In the genomic region with DNA sequence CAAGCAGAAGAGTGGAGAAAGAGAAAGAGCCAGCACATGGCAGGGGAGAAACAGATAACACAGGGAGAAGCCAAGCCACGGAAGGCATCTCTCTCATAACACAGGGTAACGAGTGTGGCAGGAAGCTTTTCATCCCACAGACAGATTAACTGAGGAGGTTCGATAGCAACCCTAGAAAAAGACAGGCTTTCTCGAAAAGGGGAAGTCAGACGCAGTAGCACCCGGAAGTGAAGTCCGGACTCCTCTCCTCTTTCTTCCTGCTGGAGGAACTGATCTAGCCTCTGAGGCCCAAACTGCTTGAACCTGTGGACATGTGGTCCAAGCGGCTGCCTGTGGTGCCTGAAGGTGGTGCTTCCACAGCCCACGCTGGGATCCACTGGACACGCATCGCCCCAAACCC, we compare ENCODE assay signal across 10 mouse cellular contexts. TPM values are rescaled to one million over a fixed set of nuclear protein-coding genes. Genes with fewer than 3 reads are reported as not detected.
A peak's percentile ranks its signal among the peaks of the same experiment; 100 is the strongest.
DNase-seq lines count a peak whose midpoint lies in the region; ATAC-seq and TF ChIP-seq lines count a peak whose summit lies in the region.
"Had no signal": no experiment of that assay in that cellular context is flagged by ENCODE, and none has a peak within 500 bp of the region (broad histone marks: within the 10 kb centered on the region; RNA-seq: fewer than 3 reads in every experiment).

No protein-coding gene starts in this region.

- H3K4me1 ChIP-seq in forebrain, embryonic 10.5 days = 0 out of 2 replicates have a peak, but pooled peaks cover 3% of the 10 kb centered on the region
- H3K4me1 ChIP-seq in forebrain, postnatal 0 days (ENCODE audit: insufficient read depth) = no peaks in the 10 kb centered on the region
- peaks cover 25 to 54% of the 10 kb centered on the region in 2 experiments for H3K4me1 ChIP-seq in CH12.LX (ENCODE audit: control insufficient read depth in 1 of 2, insufficient read depth in 2 of 2)
- peaks cover 15% of the 10 kb centered on the region for H3K4me1 ChIP-seq in liver, embryonic 13.5 days (replicated peaks)
- H3K4me1 ChIP-seq: hindbrain, embryonic 13.5 days had no signal

- in situ Hi-C loops in CH12.LX (cut with MboI; ENCODE audit: low pct_ligation_motif_present, low pct_unique_long_range_greater_than_20kb, low sequenced_read_pairs) = loop anchor here (10.0 kb wide), 1 partner anchor 67 kb away; no protein-coding TSS in a partner anchor

- no peaks in the 10 kb centered on the region for H3K9me3 ChIP-seq in forebrain, embryonic 10.5 days
- no peaks in the 10 kb centered on the region for H3K9me3 ChIP-seq in forebrain, postnatal 0 days (ENCODE audit: low read length)
- peaks cover under 1% of the 10 kb centered on the region for H3K9me3 ChIP-seq in CH12.LX (replicated peaks; ENCODE audit: low read length)
- H3K9me3 ChIP-seq in liver, embryonic 13.5 days (replicated peaks) = no peaks in the 10 kb centered on the region
- H3K9me3 ChIP-seq: embryonic facial prominence, embryonic 15.5 days; hindbrain, embryonic 13.5 days had no signal

- ATAC-seq in forebrain, postnatal 0 days = no peak
- peak; percentile 52 for ATAC-seq in liver, embryonic 13.5 days (ENCODE audit: low read depth)

- H3K27ac ChIP-seq in forebrain, embryonic 10.5 days = 0 out of 2 replicates have a peak overlapping the region, but pooled peaks have one; percentile 25
- H3K27ac ChIP-seq in forebrain, postnatal 0 days (ENCODE audit: low read depth, low read length) = no peak overlapping the region
- peak overlapping the region; percentile 89 for H3K27ac ChIP-seq in CH12.LX (ENCODE audit: insufficient read depth, low read depth)
- H3K27ac ChIP-seq in liver, embryonic 13.5 days = peak overlapping the region; percentile 68
- H3K27ac ChIP-seq in layer of hippocampus, adult 2 months = no peak overlapping the region
- H3K27ac ChIP-seq: embryonic facial prominence, embryonic 15.5 days; hindbrain, embryonic 13.5 days had no signal

- H3K27me3 ChIP-seq in forebrain, embryonic 10.5 days (ENCODE audit: poor library complexity, severe bottlenecking) = no peaks in the 10 kb centered on the region
- H3K27me3 ChIP-seq in forebrain, postnatal 0 days (ENCODE audit: insufficient read depth, low read length) = no peaks in the 10 kb centered on the region
- no peaks in the 10 kb centered on the region for H3K27me3 ChIP-seq in CH12.LX (replicated peaks)
- no peaks in the 10 kb centered on the region for H3K27me3 ChIP-seq in liver, embryonic 13.5 days
- H3K27me3 ChIP-seq: embryonic facial prominence, embryonic 15.5 days; hindbrain, embryonic 13.5 days had no signal

- H3K9ac ChIP-seq in forebrain, postnatal 0 days = no peak overlapping the region
- H3K9ac ChIP-seq in CH12.LX (ENCODE audit: insufficient read depth, low read depth) = peak overlapping the region; percentile 96
- peak overlapping the region; percentile 46 for H3K9ac ChIP-seq in liver, embryonic 13.5 days
- H3K9ac ChIP-seq: embryonic facial prominence, embryonic 15.5 days; hindbrain, embryonic 13.5 days had no signal

- peak; percentile 83 for TF ChIP-seq POLR2A in CH12.LX (IDR thresholded peaks at IDR 0.05; ENCODE audit: low read depth, low read length)

- TF ChIP-seq RAD21 in CH12.LX (IDR thresholded peaks at IDR 0.05; ENCODE audit: low read depth, low read length) = no peak

- no peak for DNase-seq in forebrain, embryonic 10.5 days (ENCODE audit: extremely low spot score, low spot score)
- DNase-seq in forebrain, postnatal 0 days = no peak
- DNase-seq in CH12.LX (ENCODE audit: extremely low read depth) = peak; percentile 87
- DNase-seq in liver, embryonic 13.5 days = peak; percentile 16
- DNase-seq in spleen, adult 12 weeks (ENCODE audit: low spot score) = peak; percentile 14
- DNase-seq in retina, embryonic 14.5 days (ENCODE audit: low spot score) = no peak
- DNase-seq in layer of hippocampus, adult 2 months (ENCODE audit: low spot score in 2 of 2) = no peak
- no peak for DNase-seq in cerebellum, postnatal 10 days

- TF ChIP-seq EP300 in CH12.LX (IDR thresholded peaks at IDR 0.05; ENCODE audit: low read length) = no peak

- H3K4me3 ChIP-seq in forebrain, embryonic 10.5 days = no peak overlapping the region
- H3K4me3 ChIP-seq in forebrain, postnatal 0 days (ENCODE audit: low read depth, low read length) = no peak overlapping the region
- H3K4me3 ChIP-seq in CH12.LX (replicated peaks in 1 of 3; ENCODE audit: low read depth in 2 of 3, low read length in 2 of 3, poor library complexity in 1 of 3) = peak overlapping the region; percentile 40 to 51 (median 46)
- H3K4me3 ChIP-seq in liver, embryonic 13.5 days (replicated peaks) = peak overlapping the region; percentile 21
- H3K4me3 ChIP-seq in layer of hippocampus, adult 2 months = no peak overlapping the region
- H3K4me3 ChIP-seq: embryonic facial prominence, embryonic 15.5 days; hindbrain, embryonic 13.5 days had no signal

- 89% methylated on average over 11 of the region's 11 CpGs for WGBS in forebrain, embryonic 10.5 days
- WGBS in forebrain, postnatal 0 days = 85% methylated on average over 11 of the region's 11 CpGs
- WGBS in liver, embryonic 13.5 days (ENCODE audit: insufficient replicate concordance) = 13% methylated on average over 11 of the region's 11 CpGs

- no peak overlapping the region for H3K4me2 ChIP-seq in forebrain, postnatal 0 days (ENCODE audit: low read depth)
- H3K4me2 ChIP-seq in CH12.LX (ENCODE audit: insufficient read depth, low read depth, poor library complexity, severe bottlenecking) = peak overlapping the region; percentile 75
- peak overlapping the region; percentile 63 for H3K4me2 ChIP-seq in liver, embryonic 13.5 days
- H3K4me2 ChIP-seq: embryonic facial prominence, embryonic 15.5 days; hindbrain, embryonic 13.5 days had no signal

- dilution Hi-C loops in CH12.LX (cut with MboI; ENCODE audit: extremely low pct_ligation_motif_present, extremely low pct_unique_long_range_greater_than_20kb, low sequenced_read_pairs) = no loop called here

- no peaks in the 10 kb centered on the region for H3K79me2 ChIP-seq in CH12.LX (replicated peaks; ENCODE audit: control insufficient read depth, extremely low read depth, insufficient read depth, poor library complexity, severe bottlenecking)

- TF ChIP-seq CTCF in forebrain, postnatal 0 days (IDR thresholded peaks at IDR 0.05; ENCODE audit: low read depth) = no peak
- TF ChIP-seq CTCF in CH12.LX (conservative IDR thresholded peaks at IDR 0.05 in 1 of 2, IDR thresholded peaks at IDR 0.05 in 1 of 2; ENCODE audit: low read depth in 2 of 2, low read length in 2 of 2) = no peak
- TF ChIP-seq CTCF in layer of hippocampus, adult 2 months (conservative IDR thresholded peaks at IDR 0.05) = no peak

- no peaks in the 10 kb centered on the region for H3K36me3 ChIP-seq in forebrain, embryonic 10.5 days (replicated peaks)
- no peaks in the 10 kb centered on the region for H3K36me3 ChIP-seq in forebrain, postnatal 0 days (ENCODE audit: insufficient read depth)
- H3K36me3 ChIP-seq in CH12.LX (replicated peaks in 1 of 2; ENCODE audit: control insufficient read depth in 1 of 2, insufficient read depth in 1 of 2, low read length in 1 of 2) = no peaks in the 10 kb centered on the region
- no peaks in the 10 kb centered on the region for H3K36me3 ChIP-seq in liver, embryonic 13.5 days
- H3K36me3 ChIP-seq: embryonic facial prominence, embryonic 15.5 days; hindbrain, embryonic 13.5 days had no signal

TF ChIP-seq in CH12.LX, 34 proteins besides CTCF, POLR2A, EP300 and RAD21 (continues in another document):
- TF ChIP-seq ZMIZ1 (IDR thresholded peaks at IDR 0.05; ENCODE audit: low read depth, low read length) (no peak), UBTF (IDR thresholded peaks at IDR 0.05; ENCODE audit: low read depth, low read length) (no peak), ZNF384 (IDR thresholded peaks at IDR 0.05; ENCODE audit: low read depth, low read length) (no peak), HCFC1 (IDR thresholded peaks at IDR 0.05; ENCODE audit: low read depth, low read length) (peak; percentile 72), MAX (IDR thresholded peaks at IDR 0.05; ENCODE audit: low read length) (0 out of 2 replicates have a peak, but pooled peaks have one; percentile 61), USF1 (IDR thresholded peaks at IDR 0.05; ENCODE audit: low read depth, low read length) (no peak; the same call in 1 of the 2 replicates), NELFE (IDR thresholded peaks at IDR 0.05; ENCODE audit: low read depth, low read length) (peak; percentile 62; the same call in 1 of the 2 replicates), MAZ (IDR thresholded peaks at IDR 0.05; ENCODE audit: low read depth, low read length) (no peak), BHLHE40 (IDR thresholded peaks at IDR 0.05; ENCODE audit: low read depth, low read length) (no peak)

RNA-seq across cellular contexts. Expression of a gene that starts 15.3 kb away (rescaled TPM):
- polyA plus RNA-seq in forebrain, embryonic 10.5 days (2016; fragmentation: Nextera tagmentation; extraction: Ambion mirVana) = 3.5 and 3.7 TPM in 2 replicates
- total RNA-seq in forebrain, postnatal 0 days (2014; rRNA removed) = 68.4 and 92.6 TPM in 2 replicates
- 70.0 and 91.0 TPM in 2 replicates for polyA plus RNA-seq in forebrain, postnatal 0 days (2015; fragmentation: Nextera tagmentation; extraction: Ambion mirVana)
- total RNA-seq in CH12.LX (2012; rRNA removed) (0.04 TPM in 2 replicates), CH12.LX (2014; rRNA removed) (0.14 TPM in 1 of 2 replicates, not detected in the other)
- polyA plus RNA-seq in CH12.LX (2012; ENCODE audit: insufficient read length, low read depth) = 0.17 TPM in 1 of 2 replicates, not detected in the other
- polyA plus RNA-seq in liver, embryonic 13.5 days (2015; fragmentation: Nextera tagmentation; extraction: Ambion mirVana) = 0.35 and 0.39 TPM in 2 replicates
- total RNA-seq in layer of hippocampus, adult 2 months (2021) = 10 to 100 TPM; 20.4 to 21.2 TPM

RNA-seq across cellular contexts. Expression of a gene that starts 38.5 kb away (rescaled TPM):
- polyA plus RNA-seq in forebrain, embryonic 10.5 days (2016; fragmentation: Nextera tagmentation; extraction: Ambion mirVana) = 1.2 and 1.7 TPM in 2 replicates
- 3.5 and 4.4 TPM in 2 replicates for total RNA-seq in forebrain, postnatal 0 days (2014; rRNA removed)
- polyA plus RNA-seq in forebrain, postnatal 0 days (2015; fragmentation: Nextera tagmentation; extraction: Ambion mirVana) = 1.7 and 3.6 TPM in 2 replicates
- total RNA-seq in CH12.LX (2012; rRNA removed) (18.3 and 19.4 TPM in 2 replicates), CH12.LX (2014; rRNA removed) (5.9 and 24.0 TPM in 2 replicates)
- polyA plus RNA-seq in CH12.LX (2012; ENCODE audit: insufficient read length, low read depth) = 18.7 and 20.1 TPM in 2 replicates
- polyA plus RNA-seq in liver, embryonic 13.5 days (2015; fragmentation: Nextera tagmentation; extraction: Ambion mirVana) = 7.5 and 8.8 TPM in 2 replicates
- 1 to 10 TPM; 3.5 TPM for total RNA-seq in layer of hippocampus, adult 2 months (2021)

RNA-seq across cellular contexts. Expression of a gene that starts 45.4 kb away (rescaled TPM):
- 0.04 and 0.09 TPM in 2 replicates for polyA plus RNA-seq in forebrain, embryonic 10.5 days (2016; fragmentation: Nextera tagmentation; extraction: Ambion mirVana)
- total RNA-seq in forebrain, postnatal 0 days (2014; rRNA removed) = 0.10 and 0.15 TPM in 2 replicates
- 0.10 and 0.13 TPM in 2 replicates for polyA plus RNA-seq in forebrain, postnatal 0 days (2015; fragmentation: Nextera tagmentation; extraction: Ambion mirVana)
- total RNA-seq in CH12.LX (2012; rRNA removed) (0.04 TPM in 1 of 2 replicates, not detected in the other), CH12.LX (2014; rRNA removed) (0.09 TPM in 1 of 2 replicates, not detected in the other)
- 0.33 and 0.49 TPM in 2 replicates for polyA plus RNA-seq in CH12.LX (2012; ENCODE audit: insufficient read length, low read depth)
- polyA plus RNA-seq in liver, embryonic 13.5 days (2015; fragmentation: Nextera tagmentation; extraction: Ambion mirVana) = 0.03 TPM in 2 replicates
- total RNA-seq in layer of hippocampus, adult 2 months (2021) = under 1 TPM; 0.41 to 0.42 TPM

Comparison
In these comparisons a context has a peak if more than half of its experiments do, and no peak if none do; other contexts are left out.
1. H3K27ac ChIP-seq: peak in forebrain, embryonic 10.5 days (single experiment), CH12.LX (single experiment) and liver, embryonic 13.5 days (single experiment); none in forebrain, postnatal 0 days (single experiment) and layer of hippocampus, adult 2 months (single experiment).
2. RNA of a gene that starts 15.3 kb away (polyA plus RNA-seq): 70.0 to 91.0 TPM in forebrain, postnatal 0 days; 3.5 to 3.7 TPM in forebrain, embryonic 10.5 days, 0.35 to 0.39 TPM in liver, embryonic 13.5 days and 0.17 TPM in CH12.LX; every median in the first group is over 10 times any median in the second.
3. DNase-seq: peak in CH12.LX (single experiment), liver, embryonic 13.5 days (single experiment) and spleen, adult 12 weeks (single experiment); none in forebrain, embryonic 10.5 days (single experiment), forebrain, postnatal 0 days (single experiment), retina, embryonic 14.5 days (single experiment), layer of hippocampus, adult 2 months (0 of 2) and cerebellum, postnatal 10 days (0 of 2).
4. H3K4me3 ChIP-seq: peak in CH12.LX (3 of 3) and liver, embryonic 13.5 days (single experiment); none in forebrain, embryonic 10.5 days (single experiment), forebrain, postnatal 0 days (single experiment) and layer of hippocampus, adult 2 months (single experiment).